Mouse (Mus musculus) layer of hippocampus, postnatal 36 days (tissue): Measurements from ENCODE around the gene Setd5. TPM values are rescaled to one million over a fixed set of nuclear protein-coding genes. Genes with fewer than 3 reads are reported as not detected.
A peak's percentile ranks its signal among the peaks of the same experiment; 100 is the strongest.

Experiments used
- DNase-seq, 2 experiments: peaks; one replicate each; pipeline ENCODE4 v3.0.0; 2022
- total RNA-seq, 2 experiments: library from RNA; stranded (reverse); gene quantifications; 2 replicates each; pipeline ENCODE4 v1.2.3; 2021

The Setd5 gene
- total RNA-seq, 2 experiments from 2014 or later: 103 to 117 TPM

GRCm38 (mm10) chr6:113141389-113142094 is 64.4 kb downstream of the Setd5 start:
- DNase-seq: no peak

- no peak for DNase-seq
These were observed 67.6 kb downstream of the Setd5 start for GRCm38 (mm10) chr6:113144764-113145163.

- peak in 1 of 2 experiments; percentile 22 for DNase-seq
These were observed 68.1 kb downstream of the Setd5 start for GRCm38 (mm10) chr6:113145249-113145648.

DNA sequence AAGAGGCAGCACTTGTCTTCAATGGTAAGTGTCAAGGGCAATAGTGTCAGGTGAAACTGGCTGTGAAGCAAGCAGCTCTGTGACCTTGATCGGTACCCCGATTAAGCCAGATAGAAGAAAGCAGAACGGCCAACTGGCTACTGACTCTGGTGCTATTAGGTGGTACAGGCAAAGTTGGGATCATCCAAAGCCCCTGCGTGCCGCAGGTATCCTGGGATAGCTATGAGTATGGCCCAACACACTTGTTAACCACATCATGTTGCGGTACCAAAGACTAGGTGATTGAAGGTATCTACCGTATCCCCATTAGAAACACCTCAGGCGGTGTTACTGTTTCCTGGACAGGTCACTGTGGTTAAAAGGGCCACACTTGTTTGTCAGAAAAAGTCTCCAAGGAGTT is 76.9 kb downstream of the Setd5 start:
- no peak for DNase-seq

DNA sequence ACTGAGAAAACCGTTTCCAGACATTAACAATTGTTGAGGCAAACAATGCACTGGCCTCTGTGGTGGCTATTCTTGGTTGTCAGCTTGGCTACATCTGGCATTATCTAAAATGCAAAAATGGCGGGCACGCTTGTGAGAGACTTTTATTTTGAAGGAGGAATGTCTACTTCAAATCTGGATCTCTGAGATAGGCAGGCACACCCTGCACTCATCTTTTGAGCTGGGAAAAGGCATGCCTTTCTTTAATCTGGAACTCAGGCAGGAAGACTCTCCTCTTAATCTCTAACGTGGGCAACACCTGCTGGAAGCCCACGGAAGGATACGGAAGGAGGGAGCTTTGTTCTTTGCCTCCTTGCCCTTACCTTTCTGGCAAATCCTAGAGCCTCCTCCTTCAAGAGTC is 77.7 kb downstream of the Setd5 start:
- DNase-seq: no peak

- no peak for DNase-seq
These were observed 78.9 kb downstream of the Setd5 start for GRCm38 (mm10) chr6:113156064-113156463.

GRCm38 (mm10) chr6:113160106-113160505 is 82.9 kb downstream of the Setd5 start:
- no peak for DNase-seq

- no peak for DNase-seq
These were observed 84.8 kb downstream of the Setd5 start for GRCm38 (mm10) chr6:113161982-113162381.

GRCm38 (mm10) chr6:113163513-113163912 is 86.3 kb downstream of the Setd5 start:
- no peak for DNase-seq

DNA sequence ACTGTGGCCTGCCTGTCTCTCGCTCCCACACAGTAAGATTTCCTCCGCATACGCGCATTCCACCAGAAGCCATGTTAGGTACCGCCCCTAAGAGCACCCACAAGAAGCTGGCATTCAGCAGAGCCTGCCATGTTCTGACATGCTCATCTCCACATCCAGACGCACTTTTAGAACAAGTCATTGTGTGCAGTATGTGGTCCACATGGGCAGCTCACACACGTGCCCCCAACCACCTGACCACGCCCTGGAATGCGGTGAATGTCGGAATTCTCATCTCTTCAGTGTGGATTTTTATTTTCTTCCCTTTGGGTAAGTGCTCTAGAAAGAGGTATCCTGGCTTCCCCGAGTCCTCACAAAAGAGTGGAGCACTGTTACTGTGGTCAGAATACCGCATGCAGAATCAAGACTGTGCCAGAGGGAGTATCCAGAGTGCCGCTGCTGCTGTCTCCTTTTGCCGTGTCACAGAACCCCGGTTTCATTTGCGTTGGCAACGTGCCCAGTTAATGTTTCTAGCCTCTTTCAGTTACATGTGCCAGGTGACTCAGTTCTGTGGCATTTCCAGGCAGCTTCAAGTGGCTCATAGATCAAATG is 89.6 kb downstream of the Setd5 start:
- peak; percentile 51 to 54 for DNase-seq

DNA sequence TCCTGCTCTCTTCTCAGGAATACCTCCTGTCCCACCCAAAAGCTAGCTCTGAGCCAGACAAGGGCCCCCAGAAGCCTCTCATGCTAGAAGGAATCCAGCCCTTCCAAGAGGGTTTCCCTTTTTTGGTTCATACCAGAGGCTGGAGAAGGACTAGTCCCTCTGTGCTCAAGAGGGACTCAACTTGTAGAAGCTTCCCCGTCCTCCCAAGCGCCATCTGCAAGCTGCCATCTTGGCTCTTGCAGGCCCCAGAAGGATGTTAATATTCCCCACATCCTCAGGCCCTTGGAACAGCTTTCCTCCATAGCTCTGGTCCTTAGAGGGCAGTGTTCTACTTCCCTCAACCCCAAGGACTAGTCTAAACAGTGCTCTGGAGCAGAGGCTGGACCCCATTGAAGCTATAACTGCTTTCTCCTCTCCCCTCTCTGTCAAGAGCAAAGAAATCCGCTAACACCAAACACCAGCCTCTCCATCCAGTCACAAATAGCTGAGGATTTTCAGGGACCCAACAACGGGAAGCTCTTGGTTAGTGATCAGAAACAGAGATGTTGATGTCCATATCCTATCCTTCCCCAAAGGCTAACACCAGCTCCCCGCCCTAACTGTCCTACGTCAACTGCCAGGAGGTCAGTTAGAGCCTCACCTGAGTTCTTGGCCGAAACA is 91.3 kb downstream of the Setd5 start:
- no peak for DNase-seq

DNA sequence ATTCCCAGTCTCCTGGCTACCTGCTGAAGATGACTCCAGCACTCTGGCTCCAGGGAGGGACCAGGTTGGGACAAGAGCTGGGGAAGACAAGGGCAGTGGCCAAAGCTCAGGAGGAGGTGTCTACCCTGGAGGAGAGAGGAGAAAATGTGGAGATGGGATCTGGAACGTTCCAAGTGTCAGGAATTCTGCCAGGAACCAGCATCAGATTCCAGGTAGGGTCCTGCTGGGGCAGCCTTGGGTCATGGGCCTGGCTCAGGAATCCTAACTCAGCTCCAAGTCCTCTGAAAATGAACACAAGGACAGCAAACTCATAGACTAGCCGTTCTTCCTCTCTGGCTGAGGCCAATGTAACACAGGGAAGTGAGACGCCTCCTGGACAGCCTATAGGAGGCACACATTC is 92.7 kb downstream of the Setd5 start:
- no peak for DNase-seq

DNA sequence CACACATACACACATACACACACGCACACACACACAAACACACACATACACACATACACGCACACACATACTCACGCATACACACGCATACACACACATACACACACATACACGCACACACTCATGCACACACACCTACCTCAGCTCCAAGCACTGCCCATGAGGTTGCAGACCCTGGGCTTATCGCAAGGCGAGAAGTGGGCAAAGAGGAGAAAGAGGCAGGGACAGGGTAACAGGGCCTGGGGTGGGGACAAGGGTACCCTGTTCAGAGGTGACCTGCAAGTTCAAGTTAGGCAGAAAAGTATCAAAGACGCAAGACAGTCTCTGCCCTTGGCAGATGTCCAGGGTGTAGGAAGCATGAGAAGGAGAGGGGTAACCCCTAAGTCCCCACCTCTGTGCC is 93.5 kb downstream of the Setd5 start:
- DNase-seq: no peak

GRCm38 (mm10) chr6:113172011-113172410 is 94.8 kb downstream of the Setd5 start:
- DNase-seq: no peak

- no peak for DNase-seq
These were observed 95.4 kb downstream of the Setd5 start for GRCm38 (mm10) chr6:113172568-113172967.

GRCm38 (mm10) chr6:113175469-113175868 is 98.3 kb downstream of the Setd5 start:
- no peak for DNase-seq

GRCm38 (mm10) chr6:113176613-113177012 is 99.4 kb downstream of the Setd5 start:
- DNase-seq: no peak

GRCm38 (mm10) chr6:113178286-113179194 is 101.4 kb downstream of the Setd5 start:
- DNase-seq: peak; percentile 54 to 68

DNA sequence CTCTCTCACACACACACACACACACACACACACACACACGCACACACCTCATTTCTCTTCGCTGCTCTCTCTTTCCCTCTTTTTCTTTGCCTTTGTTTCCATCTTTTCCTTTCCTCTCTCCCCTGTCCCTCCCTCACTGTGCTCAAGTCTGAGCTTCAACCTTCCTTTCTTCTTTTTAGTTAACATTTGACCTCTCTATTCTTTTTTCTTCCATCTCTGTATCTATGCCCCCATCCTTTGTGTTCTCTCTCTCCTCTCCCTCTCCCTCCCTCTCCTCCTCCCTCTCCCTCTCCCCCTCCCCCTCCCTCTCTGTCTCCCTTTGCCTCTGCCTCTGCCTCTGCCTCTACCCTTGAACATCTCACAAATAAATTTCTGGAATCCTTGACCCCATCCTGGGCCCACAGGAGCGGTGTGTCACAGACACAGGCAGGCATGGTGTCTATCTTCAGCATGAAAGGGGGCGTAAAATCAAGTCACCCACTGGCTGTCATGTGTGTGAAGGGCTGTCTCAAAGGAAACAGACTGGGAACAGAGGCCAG is 102.1 kb downstream of the Setd5 start:
- DNase-seq: no peak

DNA sequence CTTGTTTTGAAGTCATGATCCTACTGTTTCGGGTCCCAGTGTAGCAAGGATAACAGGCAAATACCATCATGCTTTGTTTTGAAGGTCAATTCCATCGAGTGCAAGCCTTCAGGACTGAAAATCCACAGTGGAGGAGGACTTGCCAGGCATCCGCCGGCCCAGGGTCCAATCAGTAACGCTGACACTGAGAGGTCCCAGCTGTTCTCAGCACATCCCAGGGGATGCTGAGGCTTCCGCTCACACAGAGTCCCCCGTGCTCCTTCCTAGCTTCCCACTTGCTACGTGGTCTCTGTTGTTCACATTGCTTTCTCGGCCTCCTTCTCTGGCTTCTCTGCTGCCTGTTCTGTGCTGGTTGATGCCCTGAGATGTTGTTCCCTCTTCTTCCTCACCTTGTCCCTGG is 107.0 kb downstream of the Setd5 start:
- no peak for DNase-seq

DNA sequence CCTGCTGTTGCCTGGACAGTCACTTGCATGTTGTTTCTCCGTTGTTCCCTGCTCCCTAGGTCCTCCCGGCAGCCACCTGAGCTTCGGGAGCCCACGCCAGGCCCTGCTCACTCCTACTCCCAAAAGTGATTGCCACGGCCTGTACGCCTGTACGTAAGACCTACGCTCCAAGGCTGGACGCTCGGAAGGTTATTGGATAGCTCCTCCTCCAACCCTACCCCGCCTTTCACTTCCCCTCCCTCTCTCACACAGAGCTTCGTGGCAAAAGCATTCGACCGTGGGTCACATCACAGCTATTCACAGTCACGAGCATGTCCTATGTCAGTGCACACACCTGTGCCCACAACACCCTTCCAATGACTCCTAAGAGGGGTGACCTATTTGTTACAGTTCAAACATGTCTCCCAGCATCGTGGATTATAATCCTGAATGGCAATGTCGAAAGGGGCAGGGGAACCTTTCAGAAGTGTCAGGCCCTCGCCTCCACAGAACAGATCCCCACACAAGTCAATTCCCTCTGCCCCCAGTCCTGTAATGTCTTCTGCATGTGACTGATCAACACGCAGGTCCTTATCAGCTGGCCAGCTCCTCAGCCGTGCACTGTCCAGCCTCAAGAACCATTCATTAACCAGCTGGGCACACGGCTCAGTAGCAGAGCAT is 107.8 kb downstream of the Setd5 start:
- DNase-seq: no peak
